Mouse (Mus musculus): ENCODE results near the gene Hes5. TPM values are rescaled to one million over a fixed set of nuclear protein-coding genes. Genes with fewer than 3 reads are reported as not detected.

The Hes5 gene
- polyA plus RNA-seq, 1 experiment from 2014 or later, result 5.8 TPM

- no peak overlapping the region for H3K9ac ChIP-seq (ENCODE audit: low read depth, low read length)
- H3K9me3 ChIP-seq (replicated peaks; ENCODE audit: low read length), result no peaks in the 10 kb centered on the region
- H3K27ac ChIP-seq, result no peak overlapping the region
- H3K36me3 ChIP-seq (ENCODE audit: insufficient read depth, low read length), result no peaks in the 10 kb centered on the region
- H3K4me3 ChIP-seq (replicated peaks; ENCODE audit: low read depth, low read length), result no peak overlapping the region
- H3K27me3 ChIP-seq (ENCODE audit: insufficient read depth, low read length), result no peaks in the 10 kb centered on the region; the same call in 1 of the 2 replicates
- 55% methylated on average over 12 of the region's 12 CpGs for WGBS
- DNase-seq (ENCODE audit: low spot score) (peak; percentile 8), ATAC-seq (replicated peaks; ENCODE audit: low FRiP score, low read depth) (no peak)
- H3K4me1 ChIP-seq (replicated peaks; ENCODE audit: insufficient read depth, low read length), result peaks cover 3% of the 10 kb centered on the region
- TF ChIP-seq CTCF (IDR thresholded peaks at IDR 0.05; ENCODE audit: low read depth), result no peak
- no peak overlapping the region for H3K4me2 ChIP-seq (ENCODE audit: low read length)
These were observed 31.5 kb upstream of the Hes5 start for GRCm38 (mm10) chr4:154929088-154929660.

- Histone ChIP-seq H3K9ac (ENCODE audit: low read depth, low read length) (no peak overlapping the region), H3K9me3 (replicated peaks; ENCODE audit: low read length) (no peaks in the 10 kb centered on the region), H3K36me3 (ENCODE audit: insufficient read depth, low read length) (no peaks in the 10 kb centered on the region), H3K27ac (no peak overlapping the region), H3K4me2 (ENCODE audit: low read length) (no peak overlapping the region), H3K27me3 (ENCODE audit: insufficient read depth, low read length) (no peaks in the 10 kb centered on the region; the same call in 1 of the 2 replicates), H3K4me3 (replicated peaks; ENCODE audit: low read depth, low read length) (no peak overlapping the region), H3K4me1 (replicated peaks; ENCODE audit: insufficient read depth, low read length) (peaks cover 3% of the 10 kb centered on the region; the same call in 1 of the 2 replicates)
- no peak for TF ChIP-seq CTCF (IDR thresholded peaks at IDR 0.05; ENCODE audit: low read depth)
- ATAC-seq (replicated peaks; ENCODE audit: low FRiP score, low read depth), result no peak
- DNase-seq (ENCODE audit: low spot score), result no peak
- 46% methylated on average over 13 of the region's 13 CpGs for WGBS
These were observed 27.3 kb upstream of the Hes5 start for GRCm38 (mm10) chr4:154933306-154933907.

GRCm38 (mm10) chr4:154934800-154935199 lies 25.9 kb upstream of the Hes5 start:
- ATAC-seq (replicated peaks; ENCODE audit: low FRiP score, low read depth) (no peak), DNase-seq (ENCODE audit: low spot score) (no peak)
- H3K27me3 ChIP-seq (ENCODE audit: insufficient read depth, low read length), result no peaks in the 10 kb centered on the region; the same call in 1 of the 2 replicates
- no peaks in the 10 kb centered on the region for H3K36me3 ChIP-seq (ENCODE audit: insufficient read depth, low read length)
- no peak overlapping the region for H3K9ac ChIP-seq (ENCODE audit: low read depth, low read length)
- no peak overlapping the region for H3K4me2 ChIP-seq (ENCODE audit: low read length)
- 82% methylated on average over 2 of the region's 2 CpGs for WGBS
- no peak for TF ChIP-seq CTCF (IDR thresholded peaks at IDR 0.05; ENCODE audit: low read depth)
- H3K4me1 ChIP-seq (replicated peaks; ENCODE audit: insufficient read depth, low read length), result 0 out of 2 replicates have a peak, but pooled peaks cover 3% of the 10 kb centered on the region
- H3K9me3 ChIP-seq (replicated peaks; ENCODE audit: low read length), result no peaks in the 10 kb centered on the region
- no peak overlapping the region for H3K4me3 ChIP-seq (replicated peaks; ENCODE audit: low read depth, low read length)
- no peak overlapping the region for H3K27ac ChIP-seq

GRCm38 (mm10) chr4:154935788-154936187 lies 24.9 kb upstream of the Hes5 start:
- H3K27me3 ChIP-seq (ENCODE audit: insufficient read depth, low read length), result no peaks in the 10 kb centered on the region; the same call in 1 of the 2 replicates
- no peak overlapping the region for H3K9ac ChIP-seq (ENCODE audit: low read depth, low read length)
- DNase-seq (ENCODE audit: low spot score) (no peak), ATAC-seq (replicated peaks; ENCODE audit: low FRiP score, low read depth) (no peak)
- no peak overlapping the region for H3K4me3 ChIP-seq (replicated peaks; ENCODE audit: low read depth, low read length)
- H3K4me2 ChIP-seq (ENCODE audit: low read length), result no peak overlapping the region
- H3K36me3 ChIP-seq (ENCODE audit: insufficient read depth, low read length), result no peaks in the 10 kb centered on the region
- 0 out of 2 replicates have a peak, but pooled peaks have one; percentile 1 for TF ChIP-seq CTCF (IDR thresholded peaks at IDR 0.05; ENCODE audit: low read depth)
- H3K4me1 ChIP-seq (replicated peaks; ENCODE audit: insufficient read depth, low read length), result 0 out of 2 replicates have a peak, but pooled peaks cover 3% of the 10 kb centered on the region
- H3K9me3 ChIP-seq (replicated peaks; ENCODE audit: low read length), result no peaks in the 10 kb centered on the region
- WGBS, result 75% methylated on average over 7 of the region's 7 CpGs
- H3K27ac ChIP-seq, result no peak overlapping the region

- H3K9me3 ChIP-seq (replicated peaks; ENCODE audit: low read length), result no peaks in the 10 kb centered on the region
- DNase-seq (ENCODE audit: low spot score) (no peak), ATAC-seq (replicated peaks; ENCODE audit: low FRiP score, low read depth) (no peak)
- 0 out of 2 replicates have a peak, but pooled peaks cover 3% of the 10 kb centered on the region for H3K4me1 ChIP-seq (replicated peaks; ENCODE audit: insufficient read depth, low read length)
- no peak overlapping the region for H3K9ac ChIP-seq (ENCODE audit: low read depth, low read length)
- H3K27ac ChIP-seq, result no peak overlapping the region
- TF ChIP-seq CTCF (IDR thresholded peaks at IDR 0.05; ENCODE audit: low read depth), result no peak
- WGBS, result 61% methylated on average over 8 of the region's 8 CpGs
- no peak overlapping the region for H3K4me2 ChIP-seq (ENCODE audit: low read length)
- no peaks in the 10 kb centered on the region for H3K36me3 ChIP-seq (ENCODE audit: insufficient read depth, low read length)
- no peak overlapping the region for H3K4me3 ChIP-seq (replicated peaks; ENCODE audit: low read depth, low read length)
- no peaks in the 10 kb centered on the region; the same call in 1 of the 2 replicates for H3K27me3 ChIP-seq (ENCODE audit: insufficient read depth, low read length)
These were observed 24.0 kb upstream of the Hes5 start for GRCm38 (mm10) chr4:154936542-154937255.

GRCm38 (mm10) chr4:154937746-154938145 lies 23.0 kb upstream of the Hes5 start:
- ATAC-seq (replicated peaks; ENCODE audit: low FRiP score, low read depth), result no peak
- 79% methylated on average over 1 of the region's 1 CpGs for WGBS

More at GRCm38 (mm10) chr4:154937746-154938145, 23.0 kb upstream of the Hes5 start:
- Histone ChIP-seq H3K4me1 (replicated peaks; ENCODE audit: insufficient read depth, low read length) (0 out of 2 replicates have a peak, but pooled peaks cover 3% of the 10 kb centered on the region), H3K4me3 (replicated peaks; ENCODE audit: low read depth, low read length) (no peak overlapping the region), H3K9me3 (replicated peaks; ENCODE audit: low read length) (no peaks in the 10 kb centered on the region), H3K27me3 (ENCODE audit: insufficient read depth, low read length) (no peaks in the 10 kb centered on the region; the same call in 1 of the 2 replicates), H3K36me3 (ENCODE audit: insufficient read depth, low read length) (no peaks in the 10 kb centered on the region), H3K27ac (no peak overlapping the region), H3K4me2 (ENCODE audit: low read length) (no peak overlapping the region), H3K9ac (ENCODE audit: low read depth, low read length) (no peak overlapping the region)
- TF ChIP-seq CTCF (IDR thresholded peaks at IDR 0.05; ENCODE audit: low read depth), result no peak
- DNase-seq (ENCODE audit: low spot score), result no peak
